In the genomic region with DNA sequence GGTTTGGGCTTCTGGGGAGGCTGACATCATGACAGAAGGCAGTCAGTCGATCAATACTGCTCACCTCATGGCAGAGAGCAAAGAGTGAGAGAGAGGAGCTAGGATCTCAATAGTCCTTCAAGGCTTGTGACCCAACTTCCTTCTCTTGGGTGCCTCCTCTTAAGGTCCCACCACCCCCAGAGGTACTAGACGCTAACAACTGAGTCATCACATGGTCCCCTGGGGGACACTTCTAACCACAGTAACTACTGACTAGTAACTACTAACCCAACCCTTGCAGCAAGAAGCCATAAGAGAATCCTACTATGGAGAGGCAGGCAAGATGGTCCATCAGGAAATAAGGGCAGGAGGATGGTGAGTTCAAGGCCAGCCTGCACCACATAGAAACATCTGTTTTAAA, we compare ENCODE assay signal across 32 mouse cellular contexts.
"Had no signal": no experiment of that assay in that cellular context is flagged by ENCODE, and none has a peak within 500 bp of the region (broad histone marks: within the 10 kb centered on the region; RNA-seq: fewer than 3 reads in every experiment).

No protein-coding gene starts in this region.

- H3K4me3 ChIP-seq: left cerebral cortex, adult 2 months; limb, embryonic 10.5 days; limb, embryonic 12.5 days; limb, embryonic 13.5 days; limb, embryonic 15.5 days; liver, embryonic 12.5 days; liver, embryonic 13.5 days; liver, embryonic 15.5 days; lung, embryonic 15.5 days; megakaryocyte, embryonic 14.5 days; midbrain, embryonic 10.5 days; midbrain, embryonic 12.5 days; midbrain, embryonic 13.5 days; midbrain, embryonic 15.5 days; myocyte had no signal

- H3K36me3 ChIP-seq: limb, embryonic 10.5 days; limb, embryonic 12.5 days; limb, embryonic 13.5 days; limb, embryonic 15.5 days; liver, embryonic 12.5 days; liver, embryonic 13.5 days; liver, embryonic 15.5 days; lung, embryonic 15.5 days; midbrain, embryonic 10.5 days; midbrain, embryonic 12.5 days; midbrain, embryonic 13.5 days; midbrain, embryonic 15.5 days had no signal

- DNase-seq: left cerebral cortex, postnatal 4 days; liver; liver, embryonic 13.5 days; liver, postnatal 0 days; lung, adult 18-20 months; lung, adult 2 months; lung, embryonic 14.5 days; lung, postnatal 10 days; lung, postnatal 14 days; lung, postnatal 36 days; lung, postnatal 4 days; midbrain, embryonic 14.5 days had no signal

- ATAC-seq: liver, embryonic 12.5 days; liver, postnatal 0 days; lung, postnatal 0 days; midbrain, embryonic 13.5 days; midbrain, embryonic 15.5 days; midbrain, embryonic 16.5 days had no signal

- H3K4me2 ChIP-seq: limb, embryonic 12.5 days; limb, embryonic 13.5 days; limb, embryonic 15.5 days; liver, embryonic 11.5 days; liver, embryonic 12.5 days; liver, embryonic 13.5 days; liver, embryonic 15.5 days; lung, embryonic 14.5 days; lung, embryonic 15.5 days; midbrain, embryonic 11.5 days; midbrain, embryonic 12.5 days; midbrain, embryonic 13.5 days; midbrain, embryonic 15.5 days had no signal

- H3K4me1 ChIP-seq: limb, embryonic 10.5 days; limb, embryonic 12.5 days; limb, embryonic 15.5 days; liver, embryonic 12.5 days; liver, embryonic 13.5 days; liver, embryonic 15.5 days; lung, embryonic 15.5 days; megakaryocyte, embryonic 14.5 days; midbrain, embryonic 10.5 days; midbrain, embryonic 12.5 days; midbrain, embryonic 13.5 days; midbrain, embryonic 15.5 days had no signal

- H3K9ac ChIP-seq: limb, embryonic 12.5 days; limb, embryonic 13.5 days; limb, embryonic 15.5 days; liver, embryonic 12.5 days; liver, embryonic 13.5 days; liver, embryonic 14.5 days; liver, embryonic 15.5 days; liver, postnatal 0 days; lung, embryonic 14.5 days; lung, embryonic 15.5 days; midbrain, embryonic 12.5 days; midbrain, embryonic 13.5 days; midbrain, embryonic 15.5 days had no signal

- H3K27me3 ChIP-seq: limb, embryonic 12.5 days; limb, embryonic 13.5 days; limb, embryonic 15.5 days; liver, embryonic 12.5 days; liver, embryonic 13.5 days; liver, embryonic 15.5 days; lung, embryonic 15.5 days; midbrain, embryonic 12.5 days; midbrain, embryonic 13.5 days; midbrain, embryonic 15.5 days had no signal

- H3K9me3 ChIP-seq: limb, embryonic 10.5 days; limb, embryonic 12.5 days; limb, embryonic 13.5 days; limb, embryonic 15.5 days; liver, embryonic 12.5 days; liver, embryonic 13.5 days; liver, embryonic 15.5 days; lung, embryonic 15.5 days; midbrain, embryonic 10.5 days; midbrain, embryonic 12.5 days; midbrain, embryonic 13.5 days; midbrain, embryonic 15.5 days had no signal

- H3K27ac ChIP-seq: left cerebral cortex, adult 2 months; limb, embryonic 10.5 days; limb, embryonic 12.5 days; limb, embryonic 13.5 days; limb, embryonic 15.5 days; liver, embryonic 12.5 days; liver, embryonic 13.5 days; liver, embryonic 14.5 days; liver, embryonic 15.5 days; lung, embryonic 15.5 days; macrophage; midbrain, embryonic 10.5 days; midbrain, embryonic 12.5 days; midbrain, embryonic 13.5 days; midbrain, embryonic 15.5 days had no signal
